Comparison of ENCODE assay signal across 9 mouse cellular contexts in the genomic region with DNA sequence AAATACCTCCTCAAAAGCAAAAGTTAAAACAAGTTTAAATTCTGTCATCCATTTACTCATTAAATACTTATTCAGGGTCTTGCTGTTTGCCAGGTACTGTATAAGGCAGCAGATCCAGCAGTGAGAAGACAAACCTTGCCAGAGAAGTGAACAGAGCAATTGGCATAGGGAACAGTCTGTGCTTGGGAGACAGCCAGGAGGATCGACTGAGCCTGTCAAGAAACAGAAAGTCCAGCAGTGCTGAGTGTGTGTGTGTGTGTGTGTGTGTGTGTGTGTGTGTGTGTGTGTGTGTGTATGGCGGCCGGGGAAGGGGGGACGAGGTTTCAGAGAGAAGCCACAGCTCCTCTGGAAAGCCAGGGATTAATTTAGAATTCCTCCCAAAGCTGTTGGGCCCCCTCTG. TPM values are rescaled to one million over a fixed set of nuclear protein-coding genes. Genes with fewer than 3 reads are reported as not detected.
A peak's percentile ranks its signal among the peaks of the same experiment; 100 is the strongest.
DNase-seq lines count a peak whose midpoint lies in the region; ATAC-seq and TF ChIP-seq lines count a peak whose summit lies in the region.
"Had no signal": no experiment of that assay in that cellular context is flagged by ENCODE, and none has a peak within 500 bp of the region (broad histone marks: within the 10 kb centered on the region; RNA-seq: fewer than 3 reads in every experiment).

No protein-coding gene starts in this region.

- no peak overlapping the region for H3K4me2 ChIP-seq in forebrain, embryonic 14.5 days (ENCODE audit: low read length)
- H3K4me2 ChIP-seq in forebrain, embryonic 12.5 days: no peak overlapping the region
- no peak overlapping the region for H3K4me2 ChIP-seq in embryonic facial prominence, embryonic 15.5 days (replicated peaks)
- H3K4me2 ChIP-seq in lung, embryonic 14.5 days: no peak overlapping the region
- H3K4me2 ChIP-seq in stomach, postnatal 0 days (replicated peaks; ENCODE audit: low read depth): peak overlapping the region; percentile 26

- H3K9me3 ChIP-seq in forebrain, embryonic 14.5 days (replicated peaks; ENCODE audit: control insufficient read depth, low read length): no peaks in the 10 kb centered on the region
- no peaks in the 10 kb centered on the region for H3K9me3 ChIP-seq in forebrain, embryonic 12.5 days
- H3K9me3 ChIP-seq in embryonic facial prominence, embryonic 15.5 days (replicated peaks): no peaks in the 10 kb centered on the region
- no peaks in the 10 kb centered on the region for H3K9me3 ChIP-seq in lung, embryonic 14.5 days (ENCODE audit: low read depth, low read length)
- H3K9me3 ChIP-seq in stomach, postnatal 0 days (ENCODE audit: control insufficient read depth, low read length): no peaks in the 10 kb centered on the region

- H3K4me1 ChIP-seq in forebrain, embryonic 14.5 days (ENCODE audit: control insufficient read depth, insufficient read depth, low read length): peaks cover 10% of the 10 kb centered on the region; the same call in 1 of the 2 replicates
- peaks cover 12% of the 10 kb centered on the region for H3K4me1 ChIP-seq in forebrain, embryonic 12.5 days
- H3K4me1 ChIP-seq in embryonic facial prominence, embryonic 15.5 days: peaks cover 13% of the 10 kb centered on the region; the same call in 1 of the 2 replicates
- H3K4me1 ChIP-seq in lung, embryonic 14.5 days (ENCODE audit: insufficient read depth): no peaks in the 10 kb centered on the region; the same call in 1 of the 2 replicates
- no peaks in the 10 kb centered on the region for H3K4me1 ChIP-seq in stomach, postnatal 0 days (replicated peaks; ENCODE audit: control insufficient read depth, insufficient read depth)

- TF ChIP-seq CTCF in lung, embryonic 14.5 days (IDR thresholded peaks at IDR 0.05; ENCODE audit: low read depth): no peak
- TF ChIP-seq CTCF in stomach, postnatal 0 days (IDR thresholded peaks at IDR 0.05; ENCODE audit: low read depth): no peak

- H3K27me3 ChIP-seq in forebrain, embryonic 14.5 days (replicated peaks; ENCODE audit: control insufficient read depth, insufficient read depth, low read length): no peaks in the 10 kb centered on the region
- H3K27me3 ChIP-seq in forebrain, embryonic 12.5 days: no peaks in the 10 kb centered on the region
- H3K27me3 ChIP-seq in embryonic facial prominence, embryonic 15.5 days: no peaks in the 10 kb centered on the region
- H3K27me3 ChIP-seq in lung, embryonic 14.5 days (ENCODE audit: insufficient read depth, low read length): no peaks in the 10 kb centered on the region
- no peaks in the 10 kb centered on the region for H3K27me3 ChIP-seq in stomach, postnatal 0 days (ENCODE audit: control insufficient read depth, insufficient read depth, low read length)

- no peak overlapping the region for H3K27ac ChIP-seq in forebrain, embryonic 14.5 days (ENCODE audit: low read depth, low read length)
- no peak overlapping the region for H3K27ac ChIP-seq in forebrain, embryonic 12.5 days
- H3K27ac ChIP-seq in embryonic facial prominence, embryonic 15.5 days (replicated peaks): no peak overlapping the region
- no peak overlapping the region for H3K27ac ChIP-seq in lung, embryonic 14.5 days (ENCODE audit: low read depth)
- 0 out of 2 replicates have a peak overlapping the region, but pooled peaks have one; percentile 35 for H3K27ac ChIP-seq in stomach, postnatal 0 days (replicated peaks)
- H3K27ac ChIP-seq: layer of hippocampus, adult 2 months had no signal

- no peak for TF ChIP-seq EP300 in stomach, postnatal 0 days (optimal IDR thresholded peaks at IDR 0.05)

- H3K4me3 ChIP-seq in forebrain, embryonic 14.5 days (ENCODE audit: low read depth, low read length): no peak overlapping the region
- no peak overlapping the region for H3K4me3 ChIP-seq in forebrain, embryonic 12.5 days (replicated peaks)
- H3K4me3 ChIP-seq in embryonic facial prominence, embryonic 15.5 days (replicated peaks): no peak overlapping the region
- H3K4me3 ChIP-seq in lung, embryonic 14.5 days (ENCODE audit: low read depth, low read length): no peak overlapping the region
- H3K4me3 ChIP-seq in stomach, postnatal 0 days (ENCODE audit: low read depth, low read length): no peak overlapping the region
- H3K4me3 ChIP-seq: layer of hippocampus, adult 2 months had no signal

- DNase-seq in forebrain, embryonic 14.5 days (ENCODE audit: low spot score): peak; percentile 76
- DNase-seq in NIH3T3 (ENCODE audit: low read depth): peak; percentile 49
- DNase-seq in heart, postnatal 10 days: peak; percentile 72 to 76
- peak; percentile 55 for DNase-seq in lung, embryonic 14.5 days
- DNase-seq in stomach, postnatal 0 days (ENCODE audit: low spot score): peak; percentile 48
- no peak for DNase-seq in spleen, postnatal 36 days (ENCODE audit: low spot score in 2 of 2)

- WGBS in forebrain, embryonic 14.5 days: 33% methylated on average over 4 of the region's 4 CpGs
- WGBS in forebrain, embryonic 12.5 days: 49% methylated on average over 3 of the region's 4 CpGs
- WGBS in embryonic facial prominence, embryonic 15.5 days: 28% methylated on average over 3 of the region's 4 CpGs
- WGBS in lung, embryonic 14.5 days: 28% methylated on average over 2 of the region's 4 CpGs
- 11% methylated on average over 3 of the region's 4 CpGs for WGBS in stomach, postnatal 0 days

- ATAC-seq in forebrain, embryonic 14.5 days: peak; percentile 86
- no peak for ATAC-seq in forebrain, embryonic 12.5 days (ENCODE audit: low FRiP score)
- ATAC-seq in embryonic facial prominence, embryonic 15.5 days (ENCODE audit: insufficient number of reproducible peaks, low FRiP score, low TSS enrichment, low read depth): peak; percentile 60; the same call in 1 of the 2 replicates
- ATAC-seq in lung, embryonic 14.5 days (ENCODE audit: insufficient read depth): peak; percentile 54; the same call in 1 of the 2 replicates
- ATAC-seq in stomach, postnatal 0 days (ENCODE audit: low FRiP score, low TSS enrichment): peak; percentile 61; the same call in 1 of the 2 replicates

- no peak overlapping the region for H3K9ac ChIP-seq in forebrain, embryonic 14.5 days (ENCODE audit: low read length)
- H3K9ac ChIP-seq in forebrain, embryonic 12.5 days: no peak overlapping the region
- no peak overlapping the region for H3K9ac ChIP-seq in embryonic facial prominence, embryonic 15.5 days
- H3K9ac ChIP-seq in lung, embryonic 14.5 days: no peak overlapping the region
- H3K9ac ChIP-seq in stomach, postnatal 0 days (ENCODE audit: low read length): no peak overlapping the region

- intact Hi-C loops in heart, postnatal 10 days (cut with DNase I): no loop called here

- H3K36me3 ChIP-seq in forebrain, embryonic 14.5 days (ENCODE audit: control insufficient read depth, insufficient read depth, low read length): no peaks in the 10 kb centered on the region
- no peaks in the 10 kb centered on the region for H3K36me3 ChIP-seq in forebrain, embryonic 12.5 days (replicated peaks)
- no peaks in the 10 kb centered on the region for H3K36me3 ChIP-seq in embryonic facial prominence, embryonic 15.5 days
- H3K36me3 ChIP-seq in lung, embryonic 14.5 days (ENCODE audit: insufficient read depth): no peaks in the 10 kb centered on the region
- H3K36me3 ChIP-seq in stomach, postnatal 0 days (ENCODE audit: control insufficient read depth, insufficient read depth, low read length): no peaks in the 10 kb centered on the region

RNA-seq across cellular contexts. Expression of gene Ssbp2, which starts 17.9 kb away (rescaled TPM):
- 252 and 310 TPM in 2 replicates for polyA plus RNA-seq in forebrain, embryonic 14.5 days (2014; fragmentation: Nextera tagmentation; extraction: Ambion mirVana)
- polyA plus RNA-seq in forebrain, embryonic 12.5 days (2016; fragmentation: Nextera tagmentation; extraction: Ambion mirVana): 185 and 191 TPM in 2 replicates
- 191 and 193 TPM in 2 replicates for polyA plus RNA-seq in embryonic facial prominence, embryonic 15.5 days (2015; fragmentation: Nextera tagmentation; extraction: Ambion mirVana)
- 10 to 100 TPM; 51.4 to 51.7 TPM for total RNA-seq in heart, postnatal 10 days (2021)
- 95.0 and 95.7 TPM in 2 replicates for polyA plus RNA-seq in lung, embryonic 14.5 days (2014; fragmentation: Nextera tagmentation; extraction: Ambion mirVana)
- polyA plus RNA-seq in stomach, postnatal 0 days (2015; fragmentation: Nextera tagmentation; extraction: Ambion mirVana): 59.2 and 69.0 TPM in 2 replicates

Comparison
In these comparisons a context has a peak if more than half of its experiments do, and no peak if none do; other contexts are left out.
1. DNase-seq: peak in forebrain, embryonic 14.5 days (single experiment), NIH3T3 (single experiment), heart, postnatal 10 days (2 of 2), lung, embryonic 14.5 days (single experiment) and stomach, postnatal 0 days (single experiment); none in spleen, postnatal 36 days (0 of 2).